11 mouse cellular contexts compared by ENCODE assay signal in genomic region chr8:119439893-119440249, GRCm38 (mm10). TPM values are rescaled to one million over a fixed set of nuclear protein-coding genes. Genes with fewer than 3 reads are reported as not detected.
A peak's percentile ranks its signal among the peaks of the same experiment; 100 is the strongest.
DNase-seq lines count a peak whose midpoint lies in the region; ATAC-seq lines count a peak whose summit lies in the region.
"Had no signal": no experiment of that assay in that cellular context is flagged by ENCODE, and none has a peak within 500 bp of the region (broad histone marks: within the 10 kb centered on the region; RNA-seq: fewer than 3 reads in every experiment).

No protein-coding gene starts in this region.

- H3K9ac ChIP-seq in lung, embryonic 16.5 days (ENCODE audit: low read length) = no peak overlapping the region; the same call in 1 of the 2 replicates
- no peak overlapping the region for H3K9ac ChIP-seq in hindbrain, embryonic 12.5 days
- no peak overlapping the region for H3K9ac ChIP-seq in limb, embryonic 15.5 days
- H3K9ac ChIP-seq: midbrain, embryonic 12.5 days had no signal

- no peaks in the 10 kb centered on the region for H3K36me3 ChIP-seq in lung, embryonic 16.5 days (ENCODE audit: control insufficient read depth, insufficient read depth, low read length)
- no peaks in the 10 kb centered on the region for H3K36me3 ChIP-seq in hindbrain, embryonic 12.5 days
- H3K36me3 ChIP-seq in limb, embryonic 15.5 days = no peaks in the 10 kb centered on the region
- H3K36me3 ChIP-seq: heart, embryonic 10.5 days; midbrain, embryonic 12.5 days had no signal

- H3K27ac ChIP-seq in lung, embryonic 16.5 days (ENCODE audit: low read length) = no peak overlapping the region
- H3K27ac ChIP-seq in hindbrain, embryonic 12.5 days = no peak overlapping the region
- H3K27ac ChIP-seq in limb, embryonic 15.5 days = peak overlapping the region; percentile 43; the same call in 1 of the 2 replicates
- H3K27ac ChIP-seq: heart, embryonic 10.5 days; midbrain, embryonic 12.5 days had no signal

- peak; percentile 34 for ATAC-seq in lung, embryonic 16.5 days (ENCODE audit: low read depth)
- ATAC-seq in hindbrain, embryonic 12.5 days (ENCODE audit: low FRiP score) = peak; percentile 46; the same call in 1 of the 2 replicates
- ATAC-seq in limb, embryonic 15.5 days (ENCODE audit: insufficient number of reproducible peaks, low FRiP score, low TSS enrichment, low read depth) = no peak
- no peak for ATAC-seq in megakaryocyte-erythroid progenitor cell, adult 5-6 weeks (replicated peaks; ENCODE audit: low FRiP score, low TSS enrichment, poor library complexity, severe bottlenecking)

- H3K4me2 ChIP-seq in lung, embryonic 16.5 days (ENCODE audit: low read depth, low read length) = no peak overlapping the region
- H3K4me2 ChIP-seq in hindbrain, embryonic 12.5 days (replicated peaks) = no peak overlapping the region
- no peak overlapping the region for H3K4me2 ChIP-seq in limb, embryonic 15.5 days

- H3K4me3 ChIP-seq in lung, embryonic 16.5 days (ENCODE audit: low read length) = no peak overlapping the region
- H3K4me3 ChIP-seq in hindbrain, embryonic 12.5 days = no peak overlapping the region
- no peak overlapping the region for H3K4me3 ChIP-seq in limb, embryonic 15.5 days
- H3K4me3 ChIP-seq: midbrain, embryonic 12.5 days had no signal

- peaks cover 21% of the 10 kb centered on the region for H3K4me1 ChIP-seq in lung, embryonic 16.5 days (replicated peaks; ENCODE audit: control insufficient read depth, insufficient read depth, low read length)
- H3K4me1 ChIP-seq in hindbrain, embryonic 12.5 days = peaks cover 20% of the 10 kb centered on the region
- H3K4me1 ChIP-seq in limb, embryonic 15.5 days = peaks cover 29% of the 10 kb centered on the region

- H3K9me3 ChIP-seq in lung, embryonic 16.5 days (ENCODE audit: control insufficient read depth, low read length) = no peaks in the 10 kb centered on the region
- H3K9me3 ChIP-seq in hindbrain, embryonic 12.5 days (replicated peaks) = no peaks in the 10 kb centered on the region
- no peaks in the 10 kb centered on the region for H3K9me3 ChIP-seq in limb, embryonic 15.5 days
- H3K9me3 ChIP-seq: heart, embryonic 10.5 days; midbrain, embryonic 12.5 days had no signal

- 63% methylated on average over 7 of the region's 7 CpGs for WGBS in lung, embryonic 16.5 days
- WGBS in hindbrain, embryonic 12.5 days = 70% methylated on average over 7 of the region's 7 CpGs
- WGBS in limb, embryonic 15.5 days = 43% methylated on average over 7 of the region's 7 CpGs

- H3K27me3 ChIP-seq in lung, embryonic 16.5 days (ENCODE audit: control insufficient read depth, insufficient read depth, low read depth, low read length) = no peaks in the 10 kb centered on the region
- H3K27me3 ChIP-seq in hindbrain, embryonic 12.5 days = peaks cover 13% of the 10 kb centered on the region
- H3K27me3 ChIP-seq in limb, embryonic 15.5 days = peaks cover 5% of the 10 kb centered on the region; the same call in 1 of the 2 replicates
- H3K27me3 ChIP-seq: Patski had no signal

- no peak for DNase-seq in lung, postnatal 25 days (ENCODE audit: low spot score)
- peak; percentile 44 for DNase-seq in retina, postnatal 1 day
- no peak for DNase-seq in spleen, adult 12 weeks (ENCODE audit: low spot score)
- no peak for DNase-seq in layer of hippocampus, adult 8-10 months (ENCODE audit: low spot score in 2 of 2)

RNA-seq across cellular contexts. Expression of gene Osgin1, which starts 5.9 kb away (rescaled TPM):
- polyA plus RNA-seq in lung, embryonic 16.5 days (2015; fragmentation: Nextera tagmentation; extraction: Ambion mirVana) = 1.9 and 3.2 TPM in 2 replicates
- polyA plus RNA-seq in hindbrain, embryonic 12.5 days (2016; fragmentation: Nextera tagmentation; extraction: Ambion mirVana) = 0.12 and 0.14 TPM in 2 replicates
- polyA plus RNA-seq in limb, embryonic 15.5 days (2015; fragmentation: Nextera tagmentation; extraction: Ambion mirVana) = 2.4 and 3.3 TPM in 2 replicates
- 0.15 TPM in 1 of 2 replicates, not detected in the other for total RNA-seq in megakaryocyte-erythroid progenitor cell, adult 5-6 weeks (2014; fragmentation: Nextera tagmentation)
- not detected in 2 replicates for total RNA-seq in megakaryocyte-erythroid progenitor cell, adult 5-6 weeks (2017)
- 1 to 10 TPM in 2 of 4 experiments, under 1 TPM in 2; 0.22 to 1.2 (median 0.91) TPM for total RNA-seq in layer of hippocampus, adult 8-10 months (2022)

RNA-seq across cellular contexts. Expression of gene Necab2, which starts 6.6 kb away (rescaled TPM):
- 1.3 and 1.4 TPM in 2 replicates for polyA plus RNA-seq in lung, embryonic 16.5 days (2015; fragmentation: Nextera tagmentation; extraction: Ambion mirVana)
- 18.3 and 23.7 TPM in 2 replicates for polyA plus RNA-seq in hindbrain, embryonic 12.5 days (2016; fragmentation: Nextera tagmentation; extraction: Ambion mirVana)
- 0.96 and 1.1 TPM in 2 replicates for polyA plus RNA-seq in limb, embryonic 15.5 days (2015; fragmentation: Nextera tagmentation; extraction: Ambion mirVana)
- not detected in 2 replicates for total RNA-seq in megakaryocyte-erythroid progenitor cell, adult 5-6 weeks (2014; fragmentation: Nextera tagmentation)
- total RNA-seq in megakaryocyte-erythroid progenitor cell, adult 5-6 weeks (2017) = not detected in 2 replicates
- total RNA-seq in layer of hippocampus, adult 8-10 months (2022) = 100 to 1,000 TPM; 104 to 119 (median 115) TPM

RNA-seq across cellular contexts. Expression of gene Mlycd, which starts 45.2 kb away (rescaled TPM):
- polyA plus RNA-seq in lung, embryonic 16.5 days (2015; fragmentation: Nextera tagmentation; extraction: Ambion mirVana) = 12.1 and 12.3 TPM in 2 replicates
- polyA plus RNA-seq in hindbrain, embryonic 12.5 days (2016; fragmentation: Nextera tagmentation; extraction: Ambion mirVana) = 15.2 and 16.7 TPM in 2 replicates
- polyA plus RNA-seq in limb, embryonic 15.5 days (2015; fragmentation: Nextera tagmentation; extraction: Ambion mirVana) = 11.9 and 12.9 TPM in 2 replicates
- 5.9 and 9.0 TPM in 2 replicates for total RNA-seq in megakaryocyte-erythroid progenitor cell, adult 5-6 weeks (2014; fragmentation: Nextera tagmentation)
- 5.8 and 6.2 TPM in 2 replicates for total RNA-seq in megakaryocyte-erythroid progenitor cell, adult 5-6 weeks (2017)
- 10 to 100 TPM; 26.3 to 28.5 (median 27.2) TPM for total RNA-seq in layer of hippocampus, adult 8-10 months (2022)

Comparison
In these comparisons a context has a peak if more than half of its experiments do, and no peak if none do; other contexts are left out.
1. ATAC-seq: peak in lung, embryonic 16.5 days (single experiment) and hindbrain, embryonic 12.5 days (single experiment); none in limb, embryonic 15.5 days (single experiment) and megakaryocyte-erythroid progenitor cell, adult 5-6 weeks (single experiment).